Mouse (Mus musculus) v-Abl transformed pro-B cells (cell line): ENCODE results near the gene Zcchc14.

Source experiments
- in situ Hi-C, 2 experiments: fragments of 400-800 bp; cut with MboI; formaldehyde crosslinking; loops; one replicate each; pipeline ENCODE4 v1.15.1; 2025; ENCODE audit not compliant: unreplicated experiment in 2 of 2

Zcchc14 gene

DNA sequence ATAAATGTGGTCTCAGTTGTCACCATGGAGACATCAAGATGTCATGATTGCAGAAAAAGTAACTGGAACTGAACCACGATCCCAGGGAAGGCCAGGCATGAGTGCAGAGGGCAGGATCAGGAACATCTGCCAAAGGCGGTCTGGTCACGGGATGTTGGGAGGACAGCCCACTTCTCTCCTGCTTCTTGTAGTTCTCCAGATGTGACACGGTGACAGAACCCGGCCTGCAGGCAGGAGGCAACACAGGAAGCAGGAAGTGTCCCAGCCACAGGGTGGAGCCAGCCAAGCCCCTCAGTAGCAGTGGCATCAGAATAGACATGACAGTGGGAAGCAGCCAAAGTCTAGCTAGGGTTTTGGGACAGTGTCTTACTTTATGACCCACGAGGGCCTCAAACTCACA, 17.2 kb downstream of the Zcchc14 start:
- in situ Hi-C loops, result no loop called here

DNA sequence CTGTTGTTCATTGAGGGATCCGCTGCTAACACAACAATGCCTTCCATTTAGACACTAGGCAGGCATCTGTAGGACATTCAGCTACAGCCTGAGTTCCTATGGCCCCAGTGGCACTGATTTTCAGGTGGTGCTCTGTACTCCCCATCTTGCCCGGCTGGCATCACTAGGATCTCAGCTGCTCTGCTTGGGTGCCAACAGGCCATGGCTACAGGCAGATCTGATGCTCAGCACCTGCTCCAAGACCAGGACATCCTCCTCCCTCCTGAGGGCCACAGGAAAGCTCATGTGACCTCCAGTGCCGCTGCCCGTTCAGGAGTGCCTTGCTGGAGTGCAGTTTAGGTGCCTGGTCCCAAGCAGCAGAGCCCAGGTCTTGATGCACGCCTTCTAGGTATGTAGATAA, 20.3 kb downstream of the Zcchc14 start:
- in situ Hi-C loops, result no loop called here

DNA sequence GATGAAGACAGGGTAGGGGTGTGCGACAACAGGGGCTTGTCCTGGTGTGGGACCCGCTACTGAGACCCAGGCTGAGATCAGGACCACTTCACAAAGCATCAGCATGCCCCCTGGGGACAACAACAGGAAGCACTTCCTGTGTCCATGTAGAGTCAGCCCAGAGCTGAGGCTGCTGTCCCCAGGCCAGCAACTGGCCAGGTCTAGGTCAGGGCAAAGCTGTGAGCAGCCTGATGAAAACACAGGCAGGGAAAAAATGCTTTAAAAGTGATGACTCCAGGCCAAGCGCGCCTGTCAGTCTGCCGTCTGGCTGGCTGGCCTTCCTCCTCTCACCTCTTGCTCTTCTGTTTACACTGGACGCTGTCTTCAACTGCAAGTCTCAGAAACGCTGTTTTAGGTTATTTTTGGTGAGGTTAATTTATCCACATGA, 21.0 kb downstream of the Zcchc14 start:
- in situ Hi-C loops, result no loop called here

GRCm38 (mm10) chr8:121628681-121629080, 24.0 kb downstream of the Zcchc14 start:
- in situ Hi-C loops, result no loop called here

- in situ Hi-C loops, result no loop called here
These were observed 29.7 kb downstream of the Zcchc14 start for GRCm38 (mm10) chr8:121623043-121623442.

- in situ Hi-C loops, result no loop called here
These were observed 30.8 kb downstream of the Zcchc14 start for GRCm38 (mm10) chr8:121621879-121622278.

DNA sequence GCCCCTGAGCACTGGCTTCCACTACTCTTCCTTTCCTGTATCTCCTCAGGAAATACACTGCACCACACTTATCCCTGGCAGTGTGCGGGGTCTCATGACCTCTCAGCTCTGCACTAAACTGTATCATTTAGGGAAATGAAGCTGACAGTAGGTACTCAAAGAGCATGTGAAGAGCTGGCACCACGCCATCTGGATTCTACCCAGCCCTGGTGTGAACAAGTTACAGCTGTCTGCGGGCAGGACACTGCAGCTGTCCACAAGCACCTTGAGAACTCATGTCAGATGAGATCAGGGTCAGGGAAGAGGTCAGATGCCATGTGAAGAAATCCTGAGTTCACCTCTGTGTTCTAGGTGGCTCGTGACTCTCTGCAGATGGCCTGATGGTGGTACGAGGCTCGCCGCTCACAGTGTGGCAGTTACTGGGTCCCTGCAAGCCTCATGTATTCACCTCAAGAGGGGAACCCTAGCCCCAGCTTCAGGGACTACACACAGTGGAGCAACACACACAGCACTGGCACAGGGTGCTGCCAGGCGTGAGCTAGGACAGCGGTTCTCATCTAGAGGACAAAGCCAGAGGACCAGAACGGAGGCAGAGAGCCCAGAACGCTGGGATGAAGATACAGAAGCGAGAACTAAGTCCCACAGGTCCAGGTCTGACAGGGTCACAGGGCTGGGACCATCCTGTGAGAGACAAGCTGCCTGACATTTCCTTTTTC, 31.7 kb downstream of the Zcchc14 start:
- in situ Hi-C loops, result no loop called here

DNA sequence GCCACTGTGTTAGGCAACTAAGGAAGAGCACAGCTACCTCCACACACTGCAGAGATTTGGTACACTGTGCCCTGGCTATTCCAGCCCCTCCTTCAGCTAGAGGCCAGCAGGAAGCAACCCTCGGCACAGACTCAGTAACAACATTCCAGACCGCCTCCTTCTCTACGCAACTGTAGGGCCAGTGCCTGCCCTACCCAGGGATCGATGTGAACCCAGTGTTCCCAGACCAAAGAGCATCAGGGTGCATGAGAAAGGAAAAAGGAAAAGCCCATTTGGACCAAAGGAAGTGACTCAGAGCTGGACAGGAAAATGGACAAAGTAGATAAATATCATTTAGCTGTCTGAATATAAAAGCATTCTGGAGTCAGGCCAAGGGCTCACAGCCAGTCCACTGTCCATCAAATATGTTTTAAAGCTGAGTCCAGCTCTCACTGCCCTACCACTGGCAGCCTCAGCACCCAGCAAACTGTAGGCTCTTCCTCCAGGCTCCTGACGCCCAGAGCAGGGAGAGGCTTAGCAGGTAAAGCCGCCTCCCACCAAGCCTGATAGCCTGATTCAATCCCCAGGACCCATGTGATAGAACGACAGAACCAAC, 33.2 kb downstream of the Zcchc14 start:
- in situ Hi-C loops, result no loop called here

GRCm38 (mm10) chr8:121613419-121613818, 39.3 kb downstream of the Zcchc14 start:
- in situ Hi-C loops, result no loop called here

- in situ Hi-C loops, result loop anchor here (5.0 to 10.0 kb wide), 3 partner anchors 67 to 235 kb away; no protein-coding TSS in a partner anchor
These were observed 42.8 kb downstream of the Zcchc14 start for GRCm38 (mm10) chr8:121609916-121610315.

DNA sequence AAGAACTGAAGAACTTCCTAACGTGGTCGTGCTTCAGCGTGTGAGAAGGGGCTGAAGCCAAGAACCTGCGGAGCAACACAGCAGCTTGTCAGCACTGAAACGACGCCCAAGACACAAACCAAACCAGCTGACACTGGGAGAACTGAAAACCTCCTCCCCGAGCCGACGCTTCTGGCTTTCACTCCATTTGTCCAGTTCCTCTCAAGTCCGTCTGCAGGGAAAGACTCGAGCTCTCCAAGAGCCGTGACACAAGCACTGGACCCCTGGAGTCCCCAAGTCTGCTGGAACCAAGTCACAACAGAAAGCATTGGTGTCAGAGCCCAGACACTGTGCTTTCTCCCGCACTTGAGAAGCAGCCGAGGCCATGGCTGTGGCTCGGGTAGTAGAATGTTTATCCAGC, 43.5 kb downstream of the Zcchc14 start:
- in situ Hi-C loops, result loop anchor here (5.0 to 10.0 kb wide), 3 partner anchors 68 to 236 kb away; no protein-coding TSS in a partner anchor

DNA sequence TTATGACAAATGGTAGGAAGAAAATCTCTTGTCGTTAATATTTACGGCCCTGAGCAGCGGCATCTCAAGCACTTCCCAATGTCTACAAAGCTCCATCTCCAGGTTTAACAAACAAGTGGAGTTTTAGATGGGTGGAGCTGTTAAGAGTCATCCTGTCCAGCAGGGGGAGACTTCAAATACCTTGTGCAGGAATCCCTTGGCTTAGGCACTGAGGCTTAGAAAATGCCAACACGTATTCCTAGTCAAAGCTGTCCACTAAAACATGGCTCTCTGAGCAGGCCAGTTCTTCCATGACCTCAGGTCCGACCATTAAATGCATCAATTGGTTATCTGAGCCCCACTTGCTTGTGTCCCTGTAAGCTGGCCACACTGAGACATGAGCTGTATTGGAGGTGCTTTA, 45.0 kb downstream of the Zcchc14 start:
- in situ Hi-C loops, result loop anchor here (5.0 to 10.0 kb wide), 3 partner anchors 70 to 237 kb away; no protein-coding TSS in a partner anchor

- in situ Hi-C loops, result loop anchor here in 1 of 2 experiments (5.0 to 10.0 kb wide), 3 partner anchors 56 to 241 kb away; no protein-coding TSS in a partner anchor
These were observed 48.9 kb downstream of the Zcchc14 start for GRCm38 (mm10) chr8:121603801-121604200.

DNA sequence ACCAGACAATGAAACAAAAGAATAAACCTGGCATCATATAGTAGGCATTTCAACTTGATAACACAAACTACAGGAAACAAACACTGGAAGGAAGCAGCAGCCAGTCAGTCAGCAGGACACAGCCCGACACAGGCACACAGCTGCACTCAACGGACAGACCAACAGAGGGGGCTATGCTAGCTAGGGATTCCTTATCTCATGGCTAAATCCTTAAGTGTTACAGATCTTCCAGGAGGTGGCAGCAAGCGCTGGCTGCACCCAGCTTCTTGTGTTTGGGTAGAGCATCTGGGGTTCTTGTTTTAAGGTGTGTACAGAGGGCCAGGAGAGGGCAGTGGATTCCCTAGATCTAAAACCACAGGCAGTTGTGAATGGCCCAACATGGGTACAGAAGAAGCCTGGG, 49.8 kb downstream of the Zcchc14 start:
- in situ Hi-C loops, result loop anchor here in 1 of 2 experiments (5.0 to 10.0 kb wide), 3 partner anchors 56 to 242 kb away; no protein-coding TSS in a partner anchor

GRCm38 (mm10) chr8:121602411-121602810, 50.3 kb downstream of the Zcchc14 start:
- in situ Hi-C loops, result loop anchor here in 1 of 2 experiments (5.0 to 10.0 kb wide), 3 partner anchors 55 to 242 kb away; no protein-coding TSS in a partner anchor

DNA sequence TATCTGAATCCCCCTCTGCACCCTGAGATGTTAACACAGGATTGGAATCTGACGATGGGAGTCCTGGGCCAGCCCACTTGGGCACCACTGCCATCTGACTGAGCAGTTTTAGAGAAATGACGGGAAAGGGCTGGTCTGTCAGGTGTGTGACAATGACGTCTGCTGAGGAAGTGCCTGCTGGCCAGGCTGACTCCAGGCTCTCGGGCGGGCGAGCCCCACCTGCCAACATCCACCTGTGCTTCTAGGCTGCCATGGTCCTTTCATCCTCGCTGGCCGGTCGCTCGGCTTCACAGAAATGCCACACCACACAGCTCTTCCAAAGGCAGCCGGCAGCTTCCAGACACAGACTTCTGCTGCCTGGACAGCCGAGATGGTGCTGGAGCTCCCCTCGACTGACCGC, 52.9 kb downstream of the Zcchc14 start:
- in situ Hi-C loops, result loop anchor here (5.0 to 25.0 kb wide), 6 partner anchors 53 to 913 kb away; partner anchors contain the start of genes Banp (in 2 of the 2), Car5a (in 2 of the 2) and Klhdc4 (in 1 of the 2)

GRCm38 (mm10) chr8:121598892-121599291, 53.8 kb downstream of the Zcchc14 start:
- in situ Hi-C loops, result loop anchor here (25.0 kb wide), 3 partner anchors 238 to 912 kb away; partner anchors contain the start of genes Banp (in 2 of the 2), Car5a (in 2 of the 2) and Klhdc4 (in 1 of the 2)

- in situ Hi-C loops, result loop anchor here (25.0 kb wide), 3 partner anchors 239 to 911 kb away; partner anchors contain the start of genes Banp (in 2 of the 2), Car5a (in 2 of the 2) and Klhdc4 (in 1 of the 2)
These were observed 54.5 kb downstream of the Zcchc14 start for GRCm38 (mm10) chr8:121598190-121598589.

DNA sequence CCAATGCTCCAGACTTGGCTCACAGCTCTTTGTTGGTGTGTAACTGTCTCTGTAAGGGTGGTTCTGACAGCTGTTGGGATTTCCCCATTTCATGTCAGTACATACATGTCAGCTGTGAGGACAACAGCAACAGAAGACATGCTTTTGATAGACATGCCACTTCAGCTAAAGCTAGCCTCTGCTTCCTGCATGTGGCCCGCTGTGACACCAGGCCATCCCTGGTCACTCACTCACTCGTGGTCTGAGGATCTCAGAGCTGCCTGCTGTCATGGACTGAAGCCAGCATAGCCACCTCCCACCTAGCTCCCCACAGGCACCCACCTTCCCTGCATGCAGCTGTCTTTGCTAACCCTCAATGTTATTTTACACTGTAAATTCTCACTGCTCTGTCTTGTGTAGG, 55.2 kb downstream of the Zcchc14 start:
- in situ Hi-C loops, result loop anchor here (25.0 kb wide), 3 partner anchors 240 to 910 kb away; partner anchors contain the start of genes Banp (in 2 of the 2), Car5a (in 2 of the 2) and Klhdc4 (in 1 of the 2)

DNA sequence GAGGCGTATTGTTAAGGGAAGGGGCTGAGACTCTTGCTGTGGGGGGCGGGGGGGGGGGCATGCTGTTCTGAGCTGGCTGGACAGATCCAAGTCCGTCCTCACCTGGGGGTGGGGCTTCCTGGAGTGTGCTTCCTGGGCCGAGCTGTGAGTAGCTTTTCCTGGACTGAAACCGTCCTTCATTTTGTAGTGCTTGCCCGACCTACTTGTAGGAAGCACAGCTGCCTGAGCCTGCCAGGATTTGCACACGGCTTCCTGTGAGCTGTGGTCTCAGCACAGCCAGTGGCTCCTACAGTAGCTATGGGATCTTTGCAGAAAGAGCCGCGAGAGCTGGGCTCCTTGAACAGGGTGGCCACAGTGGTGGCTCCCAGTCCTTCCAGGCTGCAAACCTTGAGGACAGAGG, 58.7 kb downstream of the Zcchc14 start:
- in situ Hi-C loops, result loop anchor here (5.0 to 25.0 kb wide), 4 partner anchors 47 to 907 kb away; partner anchors contain the start of genes Banp (in 2 of the 2), Car5a (in 2 of the 2) and Klhdc4 (in 1 of the 2)

DNA sequence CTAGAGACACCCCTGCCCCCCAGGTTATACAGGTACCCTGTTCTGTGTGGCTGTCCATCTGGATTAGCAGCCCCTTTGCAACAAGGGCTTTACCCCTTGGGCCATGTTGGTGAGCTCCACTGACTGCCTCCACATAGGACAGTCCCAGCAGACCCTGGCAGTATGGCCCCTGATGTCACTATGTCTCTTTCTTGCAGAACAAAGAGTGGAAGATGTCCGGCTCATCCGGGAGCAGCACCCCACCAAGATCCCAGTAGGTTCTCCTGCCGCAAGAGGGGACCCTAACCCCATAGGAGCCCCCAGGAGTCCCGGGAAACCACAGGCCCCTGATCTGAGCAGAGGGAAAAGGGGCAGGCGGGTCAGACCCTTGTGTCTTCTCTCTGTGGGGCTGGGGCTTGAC, 59.4 kb downstream of the Zcchc14 start:
- in situ Hi-C loops, result loop anchor here (5.0 to 25.0 kb wide), 4 partner anchors 46 to 906 kb away; partner anchors contain the start of genes Banp (in 2 of the 2), Car5a (in 2 of the 2) and Klhdc4 (in 1 of the 2)
